19 mouse cellular contexts compared by ENCODE assay signal in the genomic region with DNA sequence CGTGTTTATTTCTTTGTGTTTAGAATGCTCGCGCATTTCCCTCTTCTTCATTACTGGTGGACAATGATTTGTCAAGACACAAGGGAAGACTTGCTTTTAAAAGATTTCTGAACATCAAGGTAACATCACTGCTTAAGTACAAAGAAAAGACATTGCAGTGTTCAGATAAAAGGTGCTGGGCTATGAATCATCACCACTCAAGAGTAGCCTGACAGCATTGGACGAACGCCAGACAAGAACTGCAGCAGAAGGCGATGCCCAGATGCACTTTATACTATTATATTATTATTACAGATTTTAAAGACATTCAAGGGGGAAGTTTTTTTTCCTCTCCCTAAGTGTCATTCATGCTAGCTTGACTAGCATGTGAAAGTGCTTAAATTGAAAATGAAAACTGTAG.
A peak's percentile ranks its signal among the peaks of the same experiment; 100 is the strongest.
DNase-seq lines count a peak whose midpoint lies in the region; ATAC-seq and TF ChIP-seq lines count a peak whose summit lies in the region.
"Had no signal": no experiment of that assay in that cellular context is flagged by ENCODE, and none has a peak within 500 bp of the region (broad histone marks: within the 10 kb centered on the region; RNA-seq: fewer than 3 reads in every experiment).

No protein-coding gene starts in this region.

- no peaks in the 10 kb centered on the region for H3K36me3 ChIP-seq in hindbrain, postnatal 0 days (ENCODE audit: insufficient read depth, low read length)
- H3K36me3 ChIP-seq in hindbrain, embryonic 12.5 days, result no peaks in the 10 kb centered on the region
- H3K36me3 ChIP-seq: liver, embryonic 13.5 days; midbrain, embryonic 15.5 days had no signal

- H3K27ac ChIP-seq in hindbrain, postnatal 0 days, result no peak overlapping the region
- no peak overlapping the region for H3K27ac ChIP-seq in hindbrain, embryonic 12.5 days
- H3K27ac ChIP-seq: hindbrain, embryonic 14.5 days; layer of hippocampus, adult 2 months; liver, embryonic 13.5 days; midbrain, embryonic 15.5 days had no signal

- DNase-seq in adrenal gland, postnatal 10 days, result peak; percentile 29
- no peak for DNase-seq in adrenal gland, postnatal 4 days (ENCODE audit: low spot score in 2 of 2)
- DNase-seq in hindbrain, postnatal 0 days (ENCODE audit: low spot score), result peak; percentile 49
- DNase-seq in 3T3-L1 (ENCODE audit: low read depth, low spot score), result peak; percentile 77
- DNase-seq in adrenal gland, postnatal 14 days, result peak; percentile 57
- DNase-seq in right cerebral cortex, postnatal 4 days, result no peak
- DNase-seq in kidney, adult 18-20 months, result no peak
- DNase-seq: cerebellum, adult 11 months; heart, postnatal 10 days; kidney, postnatal 10 days; liver, embryonic 13.5 days; thymus, postnatal 36 days had no signal

- TF ChIP-seq CTCF in hindbrain, postnatal 0 days (IDR thresholded peaks at IDR 0.05; ENCODE audit: low read depth), result no peak

- H3K4me3 ChIP-seq in hindbrain, postnatal 0 days (ENCODE audit: low read length), result no peak overlapping the region
- H3K4me3 ChIP-seq in hindbrain, embryonic 12.5 days, result no peak overlapping the region
- H3K4me3 ChIP-seq: erythroblast, embryonic 14.5 days; layer of hippocampus, adult 2 months; liver, embryonic 13.5 days; midbrain, embryonic 15.5 days had no signal

- WGBS in hindbrain, postnatal 0 days, result 66% methylated on average over 6 of the region's 6 CpGs
- WGBS in hindbrain, embryonic 12.5 days, result 80% methylated on average over 6 of the region's 6 CpGs

- H3K4me2 ChIP-seq in hindbrain, postnatal 0 days (ENCODE audit: low read depth, low read length), result no peak overlapping the region
- no peak overlapping the region for H3K4me2 ChIP-seq in hindbrain, embryonic 12.5 days (replicated peaks)
- H3K4me2 ChIP-seq: hindbrain, embryonic 14.5 days; liver, embryonic 13.5 days; midbrain, embryonic 15.5 days had no signal

- H3K9me3 ChIP-seq in hindbrain, postnatal 0 days (ENCODE audit: low read length), result no peaks in the 10 kb centered on the region
- H3K9me3 ChIP-seq in hindbrain, embryonic 12.5 days (replicated peaks), result no peaks in the 10 kb centered on the region
- H3K9me3 ChIP-seq: liver, embryonic 13.5 days; midbrain, embryonic 15.5 days had no signal

- no peaks in the 10 kb centered on the region for H3K27me3 ChIP-seq in hindbrain, postnatal 0 days (ENCODE audit: insufficient read depth, low read length)
- H3K27me3 ChIP-seq in hindbrain, embryonic 12.5 days, result no peaks in the 10 kb centered on the region
- H3K27me3 ChIP-seq: liver, embryonic 13.5 days; midbrain, embryonic 15.5 days had no signal

- no peak overlapping the region for H3K9ac ChIP-seq in hindbrain, postnatal 0 days (replicated peaks; ENCODE audit: low read length)
- no peak overlapping the region for H3K9ac ChIP-seq in hindbrain, embryonic 12.5 days
- H3K9ac ChIP-seq: hindbrain, embryonic 14.5 days; liver, embryonic 13.5 days; midbrain, embryonic 15.5 days had no signal

- ATAC-seq in hindbrain, postnatal 0 days, result no peak
- no peak for ATAC-seq in hindbrain, embryonic 12.5 days (ENCODE audit: low FRiP score)
- ATAC-seq: forebrain, embryonic 16.5 days; intestine, postnatal 0 days; midbrain, embryonic 15.5 days had no signal

- H3K4me1 ChIP-seq in hindbrain, postnatal 0 days (ENCODE audit: insufficient read depth, low read length), result no peaks in the 10 kb centered on the region
- H3K4me1 ChIP-seq in hindbrain, embryonic 12.5 days, result peaks cover 10% of the 10 kb centered on the region; the same call in 1 of the 2 replicates
- H3K4me1 ChIP-seq: liver, embryonic 13.5 days had no signal

Comparison
In these comparisons a context has a peak if more than half of its experiments do, and no peak if none do; other contexts are left out.
1. DNase-seq: peak in adrenal gland, postnatal 10 days (single experiment), hindbrain, postnatal 0 days (single experiment), 3T3-L1 (single experiment) and adrenal gland, postnatal 14 days (single experiment); none in adrenal gland, postnatal 4 days (0 of 2), right cerebral cortex, postnatal 4 days (single experiment) and kidney, adult 18-20 months (single experiment).